Mouse (Mus musculus) kidney, adult 2 months (tissue): ENCODE results near the gene Spp1. TPM values are rescaled to one million over a fixed set of nuclear protein-coding genes. Genes with fewer than 3 reads are reported as not detected.

Source experiments
- DNase-seq: peaks from one replicate; pipeline ENCODE4 v3.0.0; 2021
- H3K27ac ChIP-seq: fragments of 200-500 bp; 2 replicates; pipeline ENCODE4 v1.5.1; 2012; ENCODE audit warnings: low read depth, low read length, control low read depth, inconsistent platforms; ENCODE audit not compliant: insufficient read depth
- H3K27me3 ChIP-seq: fragments of 200-500 bp; replicated peaks from 2 replicates; pipeline ENCODE4 v1.6.1; 2012; ENCODE audit warnings: mild to moderate bottlenecking, moderate library complexity, low read length, inconsistent platforms; ENCODE audit not compliant: control insufficient read depth, insufficient read depth
- H3K36me3 ChIP-seq: fragments of 200-500 bp; 2 replicates; pipeline ENCODE4 v1.6.1; 2012; ENCODE audit warnings: mild to moderate bottlenecking, moderate library complexity, low read length, inconsistent platforms; ENCODE audit not compliant: control insufficient read depth, insufficient read depth
- H3K4me1 ChIP-seq: fragments of 200-500 bp; 2 replicates; pipeline ENCODE4 v1.6.1; 2011; ENCODE audit warnings: low read length; ENCODE audit not compliant: control insufficient read depth, insufficient read depth
- H3K4me3 ChIP-seq: fragments of 200-500 bp; 2 replicates; pipeline ENCODE4 v1.5.1; 2011; ENCODE audit warnings: mild to moderate bottlenecking, low read depth, low read length, control low read depth; ENCODE audit not compliant: insufficient read depth
- CTCF ChIP-seq: fragments of 200-500 bp; conservative IDR thresholded peaks from 2 replicates; pipeline ENCODE4 v1.5.1; 2011; ENCODE audit warnings: low read depth, mild to moderate bottlenecking, control low read depth, low read length, moderate library complexity, mixed read lengths; ENCODE audit not compliant: insufficient read depth, insufficient read length
- POLR2A ChIP-seq: fragments of 200-500 bp; IDR thresholded peaks from one replicate; pipeline ENCODE4 v1.6.1; 2011; ENCODE audit warnings: low read depth, low read length, control low read depth
- WGBS: fragments of 180-500 bp; shearing (Covaris S2); methylation state at CpG from one replicate; pipeline ENCODE4 v1.1.7; 2018; 5-methylcytosine and 5-hydroxymethylcytosine counted together
- polyA plus RNA-seq: library from polyadenylated mRNA; depleted of rRNA; stranded (reverse); fragments of >200 nt; gene quantifications from 2 replicates; pipeline ENCODE4 v1.2.3, GENCODE M21; 2012; rRNA removed

Gene Spp1
- polyA plus RNA-seq = 1,966 and 1,980 TPM in 2 replicates

GRCm38 (mm10) chr5:104434835-104435301 lies at the start of gene Spp1:
Spp1 (plus strand) TSS chr5:104435118.
- Histone ChIP-seq H3K27ac (peak within 1 kb of the TSS; percentile 97), H3K36me3 (peaks cover 1% of the 10 kb centered on the region; the same call in 1 of the 2 replicates), H3K27me3 (no peaks in the 10 kb centered on the region), H3K4me3 (peak within 1 kb of the TSS; percentile 60), H3K4me1 (peaks cover 15% of the 10 kb centered on the region; the same call in 1 of the 2 replicates)
- 25% methylated on average over 7 of the region's 7 CpGs for WGBS
- TF ChIP-seq POLR2A (no peak), CTCF (no peak)
- peak; percentile 75 for DNase-seq

GRCm38 (mm10) chr5:104385521-104385920 lies 49.4 kb upstream of the Spp1 start:
- 94% methylated on average over 16 of the region's 16 CpGs for WGBS
- no peaks in the 10 kb centered on the region for H3K27me3 ChIP-seq

GRCm38 (mm10) chr5:104386908-104387307 lies 48.0 kb upstream of the Spp1 start:
- H3K4me3 ChIP-seq = no peak overlapping the region
- no peak overlapping the region for H3K27ac ChIP-seq
- no peaks in the 10 kb centered on the region for H3K36me3 ChIP-seq
- no peaks in the 10 kb centered on the region for H3K27me3 ChIP-seq
- 64% methylated on average over 5 of the region's 5 CpGs for WGBS
- H3K4me1 ChIP-seq = no peaks in the 10 kb centered on the region
- TF ChIP-seq CTCF (no peak), POLR2A (no peak)
- DNase-seq = no peak

More at GRCm38 (mm10) chr5:104385521-104385920, 49.4 kb upstream of the Spp1 start:
- H3K4me3 ChIP-seq = no peak overlapping the region
- no peak overlapping the region for H3K27ac ChIP-seq
- no peaks in the 10 kb centered on the region for H3K4me1 ChIP-seq
- TF ChIP-seq POLR2A = no peak
- no peak for TF ChIP-seq CTCF
- no peak for DNase-seq
- no peaks in the 10 kb centered on the region for H3K36me3 ChIP-seq

- Histone ChIP-seq H3K27me3 (no peaks in the 10 kb centered on the region), H3K36me3 (no peaks in the 10 kb centered on the region), H3K27ac (no peak overlapping the region), H3K4me1 (no peaks in the 10 kb centered on the region), H3K4me3 (no peak overlapping the region)
- DNase-seq = no peak
- 85% methylated on average over 2 of the region's 2 CpGs for WGBS
- TF ChIP-seq CTCF = no peak
- no peak for TF ChIP-seq POLR2A
Measured at GRCm38 (mm10) chr5:104390962-104391361, 44.0 kb upstream of the Spp1 start.

GRCm38 (mm10) chr5:104392784-104393183 lies 42.1 kb upstream of the Spp1 start:
- TF ChIP-seq CTCF (no peak), POLR2A (no peak)
- H3K36me3 ChIP-seq = no peaks in the 10 kb centered on the region
- H3K4me3 ChIP-seq = no peak overlapping the region
- no peak overlapping the region for H3K27ac ChIP-seq
- 83% methylated on average over 5 of the region's 5 CpGs for WGBS
- H3K4me1 ChIP-seq = no peaks in the 10 kb centered on the region
- no peaks in the 10 kb centered on the region for H3K27me3 ChIP-seq
- no peak for DNase-seq

- TF ChIP-seq POLR2A (no peak), CTCF (no peak)
- Histone ChIP-seq H3K36me3 (no peaks in the 10 kb centered on the region), H3K4me3 (no peak overlapping the region), H3K27ac (no peak overlapping the region), H3K4me1 (peaks cover 18% of the 10 kb centered on the region; the same call in 1 of the 2 replicates), H3K27me3 (no peaks in the 10 kb centered on the region)
- 68% methylated on average over 6 of the region's 6 CpGs for whole genome bisulfite sequencing
- DNase-seq = no peak
Measured at GRCm38 (mm10) chr5:104396286-104396685, 38.6 kb upstream of the Spp1 start.

GRCm38 (mm10) chr5:104398001-104398400 lies 36.9 kb upstream of the Spp1 start:
- no peak overlapping the region for H3K4me3 ChIP-seq
- H3K27me3 ChIP-seq = no peaks in the 10 kb centered on the region
- H3K4me1 ChIP-seq = peaks cover 18% of the 10 kb centered on the region; the same call in 1 of the 2 replicates
- peak overlapping the region; percentile 41; the same call in 1 of the 2 replicates for H3K27ac ChIP-seq
- WGBS = 79% methylated on average over 1 of the region's 1 CpGs
- no peaks in the 10 kb centered on the region for H3K36me3 ChIP-seq
- TF ChIP-seq CTCF (no peak), POLR2A (no peak)
- DNase-seq = no peak
